Mouse (Mus musculus) heart, adult 2 months (tissue): ENCODE measurements around the gene Gadd45g. TPM values are rescaled to one million over a fixed set of nuclear protein-coding genes. Genes with fewer than 3 reads are reported as not detected.

ENCODE experiments used
- DNase-seq, 2 experiments: peaks; one replicate each; pipeline ENCODE4 v3.0.0; 2021
- H3K27ac ChIP-seq: fragments of 200-600 bp; 2 replicates; pipeline ENCODE4 v1.8.1; 2022
- H3K27me3 ChIP-seq: fragments of 200-500 bp; 2 replicates; pipeline ENCODE4 v1.6.1; 2012; ENCODE audit warnings: mild to moderate bottlenecking, low read length, inconsistent platforms, mixed read lengths; ENCODE audit not compliant: control insufficient read depth, insufficient read depth
- H3K36me3 ChIP-seq: fragments of 200-500 bp; 2 replicates; pipeline ENCODE4 v1.6.1; 2012; ENCODE audit warnings: low read length, inconsistent platforms; ENCODE audit not compliant: control insufficient read depth, insufficient read depth
- H3K4me1 ChIP-seq: fragments of 200-500 bp; 2 replicates; pipeline ENCODE4 v1.6.1; 2011; ENCODE audit warnings: low read length; ENCODE audit not compliant: control insufficient read depth, insufficient read depth
- H3K4me3 ChIP-seq: fragments of 200-600 bp; 2 replicates; pipeline ENCODE4 v1.8.1; 2022
- H3K79me2 ChIP-seq: fragments of 200-500 bp; replicated peaks from 2 replicates; pipeline ENCODE4 v1.6.1; 2012; ENCODE audit warnings: mild to moderate bottlenecking, inconsistent platforms, low read length, moderate library complexity, mixed read lengths; ENCODE audit not compliant: control insufficient read depth, insufficient read depth
- H3K9ac ChIP-seq: fragments of 200-500 bp; 2 replicates; pipeline ENCODE4 v1.6.1; 2012; ENCODE audit warnings: low read depth, mild to moderate bottlenecking, control low read depth, inconsistent platforms, low read length, mixed read lengths
- CTCF ChIP-seq: fragments of 200-600 bp; IDR thresholded peaks from 2 replicates; pipeline ENCODE4 v1.8.1; 2022; ENCODE audit warnings: antibody characterized with exemption, mild to moderate bottlenecking, moderate library complexity
- EP300 ChIP-seq: fragments of 200-500 bp; IDR thresholded peaks from 2 replicates; pipeline ENCODE4 v1.6.1; 2011; ENCODE audit warnings: low read depth, low read length, control low read depth; ENCODE audit not compliant: insufficient read depth
- POLR2A ChIP-seq: fragments of 200-500 bp; IDR thresholded peaks from 2 replicates; pipeline ENCODE4 v1.6.1; 2011; ENCODE audit warnings: mild to moderate bottlenecking, low read depth, low read length, control low read depth; ENCODE audit not compliant: insufficient read depth
- WGBS: fragments of 180-500 bp; shearing (Covaris S2); methylation state at CpG from one replicate; pipeline ENCODE4 v1.1.7; 2018; 5-methylcytosine and 5-hydroxymethylcytosine counted together
- intact Hi-C: fragments of 180-260 bp; cut with DNase I; formaldehyde crosslinking; loops from one replicate; pipeline ENCODE4 v1.15.1; 2025
- polyA plus RNA-seq: library from polyadenylated mRNA; depleted of rRNA; stranded (reverse); fragments of >200 nt; gene quantifications from 2 replicates; pipeline ENCODE4 v1.2.3, GENCODE M21; 2012
- total RNA-seq, 2 experiments: library from RNA; stranded (reverse); gene quantifications; 2 replicates each; pipeline ENCODE4 v1.2.3; 2021

Gene Gadd45g
- total and polyA plus RNA-seq, 3 experiments: 8.2 to 24.3 (median 19.0) TPM

DNA sequence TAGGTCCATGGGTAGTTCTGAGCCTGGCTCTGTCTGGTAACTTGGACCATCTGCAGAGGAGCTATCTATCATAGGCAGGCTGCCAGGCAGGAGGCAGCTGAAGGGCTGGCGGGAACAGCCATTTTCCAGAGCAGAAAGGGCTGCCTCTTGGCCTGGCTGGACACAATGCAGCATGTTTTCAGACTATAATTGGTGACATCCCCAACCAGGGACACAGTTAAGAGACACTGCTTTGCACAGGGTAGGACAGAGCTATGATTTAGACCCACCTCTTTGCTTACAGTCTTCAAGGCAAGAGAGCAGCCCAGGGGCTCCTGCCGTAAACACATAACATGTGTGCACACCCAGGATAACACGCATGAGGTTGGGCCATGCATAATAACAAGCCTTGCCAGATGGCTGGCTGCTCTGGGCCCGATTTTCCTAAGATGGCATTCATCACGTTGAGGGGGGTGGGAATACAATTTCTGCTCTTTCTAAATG, 29.9 kb upstream of the Gadd45g start:
- Histone ChIP-seq H3K27me3 (no peaks in the 10 kb centered on the region), H3K9ac (no peak overlapping the region), H3K79me2 (no peaks in the 10 kb centered on the region), H3K27ac (no peak overlapping the region), H3K36me3 (no peaks in the 10 kb centered on the region), H3K4me3 (no peak overlapping the region), H3K4me1 (peaks cover 2% of the 10 kb centered on the region)
- DNase-seq: peak in 1 of 2 experiments; percentile 30
- 56% methylated on average over 5 of the region's 5 CpGs for WGBS
- TF ChIP-seq POLR2A (no peak), EP300 (no peak), CTCF (no peak)
- intact Hi-C loops: no loop called here

DNA sequence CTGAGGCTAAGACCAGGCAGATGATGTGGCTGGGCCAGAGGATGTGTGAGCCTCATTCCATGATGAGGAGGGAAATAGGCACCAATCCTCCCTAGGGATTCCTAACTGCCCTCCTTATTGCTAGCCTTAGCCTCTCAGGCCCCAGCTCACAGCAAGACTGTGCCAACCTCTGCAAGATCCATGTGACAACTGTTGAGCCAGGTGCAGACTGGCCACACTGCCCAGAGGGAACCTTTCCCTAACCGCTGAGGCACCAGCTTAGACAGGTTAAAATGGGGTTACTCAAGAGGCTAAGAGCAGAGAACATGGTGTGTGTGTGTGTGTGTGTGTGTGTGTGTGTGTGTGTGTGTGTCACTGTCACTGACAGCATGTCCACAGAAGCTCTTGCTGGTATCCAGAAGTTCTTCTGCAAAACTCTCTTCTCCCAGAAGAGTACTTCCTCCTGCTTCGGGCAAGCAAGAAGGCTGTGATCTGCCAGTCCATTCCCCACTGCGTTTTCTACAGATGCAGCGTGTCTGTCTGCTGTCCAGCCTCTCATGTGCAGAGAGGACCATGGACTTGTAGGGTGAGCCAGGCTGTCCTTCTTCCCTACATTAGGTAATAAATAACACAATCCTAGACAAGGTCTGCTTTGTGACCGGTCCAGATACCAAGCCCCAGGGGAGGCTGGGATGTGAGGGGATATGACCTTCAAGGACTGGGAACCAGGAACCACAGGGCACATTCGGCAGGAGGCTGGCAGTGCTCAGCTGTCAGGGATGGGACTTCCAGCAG, 28.1 kb upstream of the Gadd45g start:
- Histone ChIP-seq H3K4me3 (no peak overlapping the region), H3K36me3 (no peaks in the 10 kb centered on the region), H3K9ac (no peak overlapping the region), H3K79me2 (no peaks in the 10 kb centered on the region), H3K27me3 (no peaks in the 10 kb centered on the region), H3K4me1 (peaks cover 2% of the 10 kb centered on the region), H3K27ac (no peak overlapping the region)
- 47% methylated on average over 6 of the region's 6 CpGs for WGBS
- TF ChIP-seq POLR2A: no peak
- no peak for TF ChIP-seq EP300
- no peak for TF ChIP-seq CTCF
- no peak for DNase-seq
- intact Hi-C loops: no loop called here

DNA sequence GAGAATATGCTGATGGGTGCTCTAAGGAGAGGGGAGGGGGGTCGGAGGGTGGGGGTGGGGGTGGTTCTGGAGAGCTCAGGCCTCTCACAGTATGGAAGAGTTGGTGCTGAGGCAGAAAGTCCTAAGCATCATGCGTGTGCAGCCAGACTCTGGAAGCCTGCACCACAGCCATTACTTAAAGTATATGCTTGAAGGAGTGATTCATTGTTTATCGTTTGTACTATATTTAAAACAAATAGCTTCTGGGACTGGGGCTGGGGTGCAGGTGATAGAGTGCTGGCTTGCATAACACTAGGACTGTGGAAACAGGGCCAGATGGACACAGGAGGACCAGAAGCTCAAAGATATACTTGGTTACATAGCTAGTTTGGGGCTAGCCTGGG, 27.5 kb upstream of the Gadd45g start:
- intact Hi-C loops: no loop called here
- TF ChIP-seq EP300 (no peak), CTCF (no peak), POLR2A (no peak)
- H3K79me2 ChIP-seq: no peaks in the 10 kb centered on the region
- no peaks in the 10 kb centered on the region for H3K36me3 ChIP-seq
- H3K9ac ChIP-seq: no peak overlapping the region
- H3K4me1 ChIP-seq: peaks cover 2% of the 10 kb centered on the region
- DNase-seq: no peak
- H3K4me3 ChIP-seq: no peak overlapping the region
- 65% methylated on average over 3 of the region's 3 CpGs for WGBS
- no peak overlapping the region for H3K27ac ChIP-seq
- no peaks in the 10 kb centered on the region for H3K27me3 ChIP-seq

DNA sequence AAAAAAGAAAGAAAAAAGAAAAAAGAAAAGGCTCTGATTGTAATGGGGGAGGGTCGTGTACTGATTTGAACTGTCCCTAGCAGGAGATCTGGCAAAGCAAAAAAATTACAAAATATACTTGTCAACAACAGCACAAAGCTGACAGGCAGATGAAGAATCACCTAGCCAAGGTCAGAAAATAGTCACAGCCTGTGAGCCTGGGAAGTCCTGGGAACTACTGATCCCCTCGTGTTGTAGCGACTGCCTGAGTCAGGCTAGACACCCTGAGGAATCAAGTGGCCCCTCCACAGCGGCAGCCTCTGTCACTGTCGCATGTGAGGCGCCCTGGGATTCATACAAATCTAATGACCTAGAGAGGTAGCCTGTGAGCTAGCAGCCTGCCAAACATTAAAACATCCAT, 27.1 kb upstream of the Gadd45g start:
- H3K27me3 ChIP-seq: no peaks in the 10 kb centered on the region
- H3K4me3 ChIP-seq: no peak overlapping the region
- no peaks in the 10 kb centered on the region for H3K36me3 ChIP-seq
- peaks cover 2% of the 10 kb centered on the region for H3K4me1 ChIP-seq
- TF ChIP-seq CTCF: no peak
- TF ChIP-seq POLR2A: no peak
- TF ChIP-seq EP300: no peak
- no peak overlapping the region for H3K9ac ChIP-seq
- intact Hi-C loops: no loop called here
- WGBS: 84% methylated on average over 6 of the region's 6 CpGs
- H3K27ac ChIP-seq: no peak overlapping the region
- H3K79me2 ChIP-seq: no peaks in the 10 kb centered on the region
- no peak for DNase-seq

DNA sequence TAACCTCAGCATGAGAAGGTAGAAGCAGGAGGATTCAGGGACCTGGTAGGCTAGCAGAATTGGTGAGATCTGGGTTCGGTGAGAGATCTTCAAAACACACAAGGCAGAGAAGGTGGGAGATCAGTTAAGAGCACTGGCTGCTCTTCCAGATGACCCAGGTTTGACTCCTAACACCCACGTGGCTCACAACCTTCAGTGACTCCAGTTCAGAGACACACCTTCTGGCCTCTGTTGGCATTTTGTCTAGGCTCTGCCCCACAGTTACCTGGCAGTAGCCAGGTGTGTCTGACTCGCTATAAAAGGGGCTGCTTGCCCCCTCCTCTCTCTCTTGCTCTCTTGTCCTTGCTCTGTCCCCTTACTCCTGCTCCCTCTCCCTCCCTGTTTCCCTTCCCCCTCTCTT, 24.5 kb upstream of the Gadd45g start:
- H3K9ac ChIP-seq: no peak overlapping the region
- WGBS: 58% methylated on average over 3 of the region's 3 CpGs
- no peak for TF ChIP-seq CTCF
- TF ChIP-seq EP300: no peak
- TF ChIP-seq POLR2A: no peak
- no peaks in the 10 kb centered on the region for H3K4me1 ChIP-seq
- DNase-seq: no peak
- no peak overlapping the region for H3K27ac ChIP-seq
- intact Hi-C loops: no loop called here
- H3K4me3 ChIP-seq: no peak overlapping the region
- no peaks in the 10 kb centered on the region for H3K27me3 ChIP-seq
- no peaks in the 10 kb centered on the region for H3K36me3 ChIP-seq
- H3K79me2 ChIP-seq: no peaks in the 10 kb centered on the region

DNA sequence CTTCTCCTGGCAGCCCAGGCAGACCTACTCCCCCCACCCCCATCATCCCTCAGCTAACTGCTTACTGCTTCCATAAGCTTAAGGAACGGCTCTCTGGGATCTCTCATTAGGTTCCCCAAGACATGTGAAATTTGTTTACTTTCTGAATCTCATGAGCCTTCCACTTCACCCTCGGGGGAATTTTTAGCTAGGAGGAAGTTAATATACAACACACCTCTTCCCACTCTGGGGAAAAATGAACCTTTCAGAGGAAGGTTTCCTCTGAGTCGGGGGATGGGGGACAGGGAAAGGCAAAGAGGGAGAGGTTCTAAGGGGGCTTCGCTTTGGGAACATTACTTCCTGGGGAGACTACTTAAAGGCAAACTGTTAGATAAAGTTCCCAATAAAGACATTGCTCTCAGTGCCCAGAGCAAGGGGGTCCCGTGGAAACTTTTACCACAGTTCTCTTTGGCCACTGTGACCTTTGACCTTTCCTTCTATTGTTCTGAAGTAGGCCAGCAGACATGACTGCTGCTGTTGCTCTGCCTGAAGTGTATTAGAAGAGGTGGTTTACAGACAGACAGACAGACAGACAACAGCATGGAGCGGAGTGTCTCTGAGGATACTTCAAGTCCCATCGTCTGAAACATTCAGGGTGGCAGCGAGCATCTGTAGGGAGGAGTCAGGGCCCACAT, 22.5 kb upstream of the Gadd45g start:
- H3K9ac ChIP-seq: no peak overlapping the region
- no peaks in the 10 kb centered on the region for H3K27me3 ChIP-seq
- intact Hi-C loops: no loop called here
- 54% methylated on average over 8 of the region's 8 CpGs for WGBS
- no peaks in the 10 kb centered on the region for H3K4me1 ChIP-seq
- H3K4me3 ChIP-seq: no peak overlapping the region
- TF ChIP-seq POLR2A: no peak
- no peaks in the 10 kb centered on the region for H3K36me3 ChIP-seq
- DNase-seq: no peak
- no peaks in the 10 kb centered on the region for H3K79me2 ChIP-seq
- no peak overlapping the region for H3K27ac ChIP-seq
